Mouse (Mus musculus): ENCODE results near the gene Cacna1e. TPM values are rescaled to one million over a fixed set of nuclear protein-coding genes. Genes with fewer than 3 reads are reported as not detected.

The Cacna1e gene
- total and polyA plus RNA-seq, 2 experiments from 2014 or later, result 8.0 to 58.2 TPM

DNA sequence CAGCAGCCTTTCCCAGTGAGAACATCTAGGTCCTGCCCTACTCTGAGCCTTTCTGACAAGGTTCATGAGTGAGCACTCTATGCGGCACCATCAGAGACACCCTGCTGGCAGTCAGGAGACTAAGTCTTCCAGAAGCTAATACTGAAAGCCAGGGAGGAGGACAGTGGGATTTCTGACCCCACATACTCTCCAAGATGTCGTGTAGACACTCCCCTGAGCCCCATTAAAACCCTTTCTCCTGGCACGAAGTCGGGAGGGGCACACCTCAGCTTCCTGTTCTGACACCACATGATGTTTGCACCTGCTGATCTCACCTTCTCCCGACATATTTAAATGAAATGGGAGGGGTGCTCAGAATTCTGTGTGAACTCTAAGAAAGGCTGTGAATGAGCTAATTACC is 226.9 kb downstream of the Cacna1e start:
- H3K9ac ChIP-seq (replicated peaks; ENCODE audit: low read length), result no peak overlapping the region
- no peak for DNase-seq (ENCODE audit: low spot score)
- peaks cover 15% of the 10 kb centered on the region for H3K4me1 ChIP-seq (ENCODE audit: insufficient read depth, low read length)
- no peak for TF ChIP-seq CTCF (IDR thresholded peaks at IDR 0.05; ENCODE audit: low read depth)
- 81% methylated on average over 5 of the region's 5 CpGs for WGBS
- H3K9me3 ChIP-seq (ENCODE audit: low read length), result no peaks in the 10 kb centered on the region
- no peak overlapping the region for H3K4me3 ChIP-seq (ENCODE audit: low read length)
- no peak overlapping the region for H3K4me2 ChIP-seq (ENCODE audit: low read depth, low read length)
- no peak for ATAC-seq
- H3K27ac ChIP-seq, result no peak overlapping the region
- no peaks in the 10 kb centered on the region for H3K27me3 ChIP-seq (ENCODE audit: insufficient read depth, low read length)
- H3K36me3 ChIP-seq (ENCODE audit: insufficient read depth, low read length), result no peaks in the 10 kb centered on the region

GRCm38 (mm10) chr1:154653951-154654350 is 230.3 kb downstream of the Cacna1e start:
- 66% methylated on average over 2 of the region's 2 CpGs for WGBS
- Histone ChIP-seq H3K27ac (no peak overlapping the region), H3K9ac (replicated peaks; ENCODE audit: low read length) (no peak overlapping the region), H3K4me2 (ENCODE audit: low read depth, low read length) (no peak overlapping the region), H3K27me3 (ENCODE audit: insufficient read depth, low read length) (no peaks in the 10 kb centered on the region), H3K9me3 (ENCODE audit: low read length) (no peaks in the 10 kb centered on the region), H3K36me3 (ENCODE audit: insufficient read depth, low read length) (no peaks in the 10 kb centered on the region), H3K4me3 (ENCODE audit: low read length) (no peak overlapping the region), H3K4me1 (ENCODE audit: insufficient read depth, low read length) (no peaks in the 10 kb centered on the region)
- DNase-seq (ENCODE audit: low spot score) (no peak), ATAC-seq (no peak)
- TF ChIP-seq CTCF (IDR thresholded peaks at IDR 0.05; ENCODE audit: low read depth), result no peak

GRCm38 (mm10) chr1:154646156-154646950 is 237.9 kb downstream of the Cacna1e start:
- Histone ChIP-seq H3K27me3 (ENCODE audit: insufficient read depth, low read length) (no peaks in the 10 kb centered on the region), H3K27ac (no peak overlapping the region), H3K4me2 (ENCODE audit: low read depth, low read length) (no peak overlapping the region), H3K36me3 (ENCODE audit: insufficient read depth, low read length) (no peaks in the 10 kb centered on the region), H3K4me3 (ENCODE audit: low read length) (no peak overlapping the region), H3K9ac (replicated peaks; ENCODE audit: low read length) (no peak overlapping the region), H3K4me1 (ENCODE audit: insufficient read depth, low read length) (no peaks in the 10 kb centered on the region), H3K9me3 (ENCODE audit: low read length) (no peaks in the 10 kb centered on the region)
- no peak for TF ChIP-seq CTCF (IDR thresholded peaks at IDR 0.05; ENCODE audit: low read depth)
- DNase-seq (ENCODE audit: low spot score), result no peak
- ATAC-seq, result no peak
- WGBS, result 85% methylated on average over 6 of the region's 6 CpGs

DNA sequence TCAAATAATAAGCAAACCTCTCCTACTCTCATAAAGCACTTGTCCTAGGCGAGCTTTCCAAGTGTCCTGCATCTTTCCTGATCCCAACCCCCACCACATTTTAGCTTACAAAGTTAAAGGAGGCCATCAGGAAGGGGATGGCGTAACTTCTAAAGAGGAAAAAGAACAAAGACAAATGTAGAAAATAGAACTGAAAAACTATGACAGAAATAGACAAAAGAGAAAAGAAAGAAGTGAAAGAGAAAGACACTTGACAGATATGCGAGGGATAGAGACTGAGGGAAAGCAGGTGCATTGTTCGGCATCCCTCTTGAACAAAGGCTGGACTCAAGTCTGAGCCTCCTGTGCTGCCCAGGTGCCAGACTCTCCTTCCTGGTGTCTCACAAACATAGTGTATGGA is 246.5 kb downstream of the Cacna1e start:
- H3K9me3 ChIP-seq (ENCODE audit: low read length), result no peaks in the 10 kb centered on the region
- DNase-seq (ENCODE audit: low spot score), result no peak
- H3K36me3 ChIP-seq (ENCODE audit: insufficient read depth, low read length), result no peaks in the 10 kb centered on the region
- H3K4me1 ChIP-seq (ENCODE audit: insufficient read depth, low read length), result no peaks in the 10 kb centered on the region
- H3K9ac ChIP-seq (replicated peaks; ENCODE audit: low read length), result no peak overlapping the region
- no peak for TF ChIP-seq CTCF (IDR thresholded peaks at IDR 0.05; ENCODE audit: low read depth)
- no peak overlapping the region for H3K4me3 ChIP-seq (ENCODE audit: low read length)
- no peaks in the 10 kb centered on the region for H3K27me3 ChIP-seq (ENCODE audit: insufficient read depth, low read length)
- ATAC-seq, result no peak
- no peak overlapping the region for H3K27ac ChIP-seq
- H3K4me2 ChIP-seq (ENCODE audit: low read depth, low read length), result no peak overlapping the region
- 83% methylated on average over 4 of the region's 4 CpGs for whole genome bisulfite sequencing

DNA sequence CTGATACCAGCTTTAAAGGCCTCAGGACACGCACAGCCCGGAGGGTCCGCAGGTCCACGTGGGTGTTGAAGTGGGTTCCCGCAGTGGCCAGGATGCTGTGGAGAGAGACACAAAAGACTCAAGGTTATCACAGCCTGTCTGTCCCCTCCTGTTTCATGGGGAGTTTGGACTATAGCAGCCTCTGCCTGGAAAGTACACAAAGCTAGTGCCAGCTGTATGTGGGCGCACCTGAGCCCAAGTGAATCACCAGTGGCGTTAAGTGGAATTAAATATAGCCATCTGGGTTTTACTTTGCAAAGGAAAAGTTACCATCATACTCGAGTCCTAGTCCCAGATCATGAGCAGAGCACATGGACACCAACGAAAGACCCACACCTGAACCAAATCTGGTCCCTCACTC is 248.5 kb downstream of the Cacna1e start:
- no peak overlapping the region for H3K4me2 ChIP-seq (ENCODE audit: low read depth, low read length)
- H3K27me3 ChIP-seq (ENCODE audit: insufficient read depth, low read length), result no peaks in the 10 kb centered on the region
- no peaks in the 10 kb centered on the region for H3K9me3 ChIP-seq (ENCODE audit: low read length)
- no peak overlapping the region for H3K9ac ChIP-seq (replicated peaks; ENCODE audit: low read length)
- ATAC-seq (no peak), DNase-seq (ENCODE audit: low spot score) (no peak)
- no peaks in the 10 kb centered on the region for H3K4me1 ChIP-seq (ENCODE audit: insufficient read depth, low read length)
- WGBS, result 86% methylated on average over 9 of the region's 9 CpGs
- H3K27ac ChIP-seq, result no peak overlapping the region
- no peak overlapping the region for H3K4me3 ChIP-seq (ENCODE audit: low read length)
- H3K36me3 ChIP-seq (ENCODE audit: insufficient read depth, low read length), result no peaks in the 10 kb centered on the region
- no peak for TF ChIP-seq CTCF (IDR thresholded peaks at IDR 0.05; ENCODE audit: low read depth)

GRCm38 (mm10) chr1:154632886-154633285 is 251.4 kb downstream of the Cacna1e start:
- Histone ChIP-seq H3K27me3 (ENCODE audit: insufficient read depth, low read length) (no peaks in the 10 kb centered on the region), H3K36me3 (ENCODE audit: insufficient read depth, low read length) (no peaks in the 10 kb centered on the region), H3K4me2 (ENCODE audit: low read depth, low read length) (no peak overlapping the region), H3K9ac (replicated peaks; ENCODE audit: low read length) (no peak overlapping the region), H3K27ac (no peak overlapping the region), H3K4me3 (ENCODE audit: low read length) (no peak overlapping the region), H3K4me1 (ENCODE audit: insufficient read depth, low read length) (no peaks in the 10 kb centered on the region), H3K9me3 (ENCODE audit: low read length) (no peaks in the 10 kb centered on the region)
- ATAC-seq (no peak), DNase-seq (ENCODE audit: low spot score) (no peak)
- 44% methylated on average over 2 of the region's 2 CpGs for WGBS
- TF ChIP-seq CTCF (IDR thresholded peaks at IDR 0.05; ENCODE audit: low read depth), result no peak

Data from hindbrain, postnatal 0 days (tissue).